Mouse (Mus musculus) layer of hippocampus, adult 8-10 months (tissue): ENCODE results near the gene Rapgef3. TPM values are rescaled to one million over a fixed set of nuclear protein-coding genes. Genes with fewer than 3 reads are reported as not detected.

Experiments used
- DNase-seq, 2 experiments: peaks; one replicate each; pipeline ENCODE4 v3.0.0; 2022; ENCODE audit warnings: low spot score in 2 of 2
- total RNA-seq, 4 experiments: library from RNA; stranded (reverse); gene quantifications; 2 replicates each; pipeline ENCODE4 v1.2.4; 2022

Rapgef3 gene
- total RNA-seq, 4 experiments from 2014 or later: 52.2 to 70.6 (median 55.7) TPM

DNA sequence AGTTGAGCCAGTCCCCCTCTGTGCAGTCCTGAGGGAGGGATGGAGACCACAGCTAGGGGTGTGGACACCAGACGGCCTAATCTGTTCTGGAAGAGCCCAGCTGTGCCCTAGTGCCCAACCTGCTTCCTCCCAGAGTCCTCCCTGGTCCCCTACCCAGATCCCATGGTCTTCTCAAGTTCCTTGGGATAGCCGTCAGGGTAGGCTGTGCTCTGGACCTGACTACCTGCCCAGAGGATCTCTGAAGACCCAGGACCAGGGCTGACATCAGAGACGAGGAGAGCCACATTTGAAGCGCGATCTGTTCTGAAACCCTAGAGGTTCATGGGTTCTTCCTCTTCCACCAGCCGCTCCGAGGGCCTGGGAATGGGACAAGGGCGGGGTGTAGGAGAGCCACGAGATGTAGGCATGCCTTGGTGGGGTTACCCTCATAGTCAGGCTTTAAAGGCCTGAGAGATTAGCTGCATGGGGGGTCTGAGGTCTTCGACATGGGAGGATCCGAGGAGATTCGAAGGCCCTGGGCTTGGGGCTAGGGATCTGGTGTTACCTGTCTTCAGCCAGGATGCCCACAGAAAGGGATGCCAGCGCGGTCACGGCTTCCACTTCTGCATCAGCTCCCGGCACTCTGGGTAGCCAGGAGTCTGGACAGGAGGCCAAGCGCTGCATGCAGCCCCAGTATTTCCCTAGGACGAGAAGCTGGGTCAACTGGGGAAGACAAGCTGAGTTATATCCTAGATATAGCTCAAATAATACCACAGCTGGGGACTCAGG lies 25.8 kb upstream of the Rapgef3 start:
- DNase-seq: no peak

DNA sequence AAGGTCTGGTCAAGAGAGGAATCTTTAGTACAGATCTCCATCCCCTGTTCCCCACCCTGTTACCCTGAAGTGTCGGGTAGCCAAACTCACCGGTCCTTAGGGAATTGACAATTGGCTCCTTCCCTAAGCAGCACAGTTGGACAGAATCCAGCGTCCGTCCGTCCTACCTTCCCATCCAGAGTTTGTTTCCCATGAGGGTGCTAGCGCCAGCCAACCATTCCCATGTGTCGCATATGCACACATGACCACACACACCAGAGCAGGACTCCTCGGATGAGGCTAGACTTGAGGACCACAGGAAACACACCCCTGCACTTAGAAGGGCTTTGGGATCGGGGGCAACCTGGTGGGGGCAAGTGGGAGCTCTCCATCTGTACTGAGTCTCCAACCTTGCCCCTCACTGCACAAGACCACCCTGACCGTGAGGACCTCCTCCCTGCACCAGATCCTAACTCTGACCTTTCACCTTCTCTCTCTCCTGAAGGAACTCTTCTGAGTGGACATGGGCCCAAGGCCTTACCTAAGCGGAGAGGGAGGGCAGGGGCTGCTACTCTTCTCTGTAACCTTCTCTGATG lies 23.4 kb upstream of the Rapgef3 start:
- DNase-seq: no peak

DNA sequence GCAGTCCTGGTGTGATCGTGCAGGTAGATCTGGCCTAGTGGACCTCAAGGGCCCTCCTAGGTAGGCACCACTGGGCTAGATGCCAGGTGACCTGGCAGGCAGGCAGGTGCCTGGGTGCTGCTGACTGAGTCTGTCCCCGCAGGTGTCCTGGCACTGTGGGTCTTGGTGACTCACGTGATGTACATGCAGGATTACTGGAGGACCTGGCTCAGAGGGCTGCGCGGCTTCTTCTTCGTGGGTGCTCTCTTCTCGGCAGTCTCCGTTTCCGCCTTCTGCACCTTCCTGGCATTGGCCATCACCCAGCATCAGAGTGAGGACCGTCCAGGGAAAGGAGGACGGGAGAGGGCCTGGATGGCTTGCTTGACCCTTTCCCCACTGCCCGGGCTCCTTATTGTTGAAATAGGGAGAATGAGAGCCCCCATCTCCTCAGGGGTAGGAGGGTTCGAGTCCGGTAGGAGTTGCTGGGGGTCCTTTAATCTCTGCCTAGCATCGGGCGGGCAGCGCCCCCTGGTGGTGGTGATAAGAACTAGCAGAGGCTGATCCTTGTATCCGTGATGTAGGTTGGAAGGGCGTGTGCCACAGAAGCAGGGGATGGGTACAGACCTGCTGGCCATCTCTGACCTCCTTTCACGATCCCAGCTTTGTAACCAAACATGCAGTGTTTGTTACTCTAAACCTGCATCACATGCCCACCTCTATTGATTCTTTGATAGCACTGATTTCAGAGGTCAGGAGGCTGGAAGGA lies 22.2 kb upstream of the Rapgef3 start:
- DNase-seq: no peak

DNA sequence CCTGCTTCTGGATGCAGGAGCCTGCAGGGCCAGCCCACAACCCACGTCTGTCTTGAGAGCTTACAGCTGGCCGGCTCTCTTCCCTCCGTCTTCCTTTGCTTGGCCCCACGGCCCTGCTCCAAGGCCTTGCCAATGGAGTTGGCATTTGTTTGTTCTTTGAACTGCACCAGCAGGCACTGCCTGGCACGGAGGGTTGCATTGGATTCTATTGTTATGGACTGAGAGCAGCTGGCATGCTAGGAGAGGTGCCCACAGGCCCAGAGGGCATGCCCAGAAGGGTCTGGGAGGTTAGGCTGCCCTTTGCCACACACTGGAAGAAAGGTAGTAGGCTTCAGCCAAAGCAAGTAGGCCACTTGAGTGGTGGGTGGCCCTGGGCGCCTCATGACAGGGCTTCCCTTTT lies 21.0 kb upstream of the Rapgef3 start:
- DNase-seq: peak; percentile 77 to 89

DNA sequence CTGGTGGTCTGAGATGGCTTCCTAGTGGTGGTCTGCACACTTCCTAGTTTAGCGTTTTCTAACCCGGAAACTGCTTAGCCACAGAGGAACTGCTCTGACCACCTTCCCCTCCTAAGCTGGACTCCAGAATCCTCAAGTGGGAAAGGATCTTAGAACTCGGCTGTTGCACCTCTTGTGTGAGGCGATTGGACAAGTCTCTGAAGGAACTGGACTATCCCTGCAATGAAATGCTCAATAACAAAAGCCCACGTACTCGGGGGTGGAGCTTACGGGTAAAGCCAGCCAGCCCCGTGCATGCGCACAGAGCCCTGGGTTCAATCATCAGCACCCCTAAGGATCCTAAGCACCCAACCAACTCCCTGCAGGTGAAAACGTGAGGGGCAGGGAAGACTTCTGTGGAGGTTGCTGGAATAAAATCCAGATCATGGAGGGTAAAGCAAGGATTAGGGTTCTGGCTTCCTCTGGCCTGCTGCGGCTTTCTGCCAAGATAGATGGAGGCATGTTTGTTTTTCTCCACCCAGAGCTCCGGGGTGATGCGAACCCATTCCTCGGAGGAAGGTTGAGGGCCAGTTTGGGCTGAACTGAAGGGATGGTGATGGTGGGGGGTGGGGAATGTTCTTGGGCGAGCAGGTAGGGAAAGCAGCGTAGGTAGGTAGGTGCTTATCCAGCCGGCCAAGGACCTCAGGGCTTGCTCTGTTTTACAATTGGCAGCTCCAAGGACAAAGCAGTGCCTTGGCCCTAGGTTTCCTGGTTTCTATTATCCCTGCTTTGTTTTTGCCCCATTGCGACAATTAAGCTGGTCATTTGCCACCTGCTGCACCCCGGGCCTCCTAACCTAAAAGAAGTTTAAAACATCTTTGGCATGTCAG lies 20.3 kb upstream of the Rapgef3 start:
- no peak for DNase-seq

DNA sequence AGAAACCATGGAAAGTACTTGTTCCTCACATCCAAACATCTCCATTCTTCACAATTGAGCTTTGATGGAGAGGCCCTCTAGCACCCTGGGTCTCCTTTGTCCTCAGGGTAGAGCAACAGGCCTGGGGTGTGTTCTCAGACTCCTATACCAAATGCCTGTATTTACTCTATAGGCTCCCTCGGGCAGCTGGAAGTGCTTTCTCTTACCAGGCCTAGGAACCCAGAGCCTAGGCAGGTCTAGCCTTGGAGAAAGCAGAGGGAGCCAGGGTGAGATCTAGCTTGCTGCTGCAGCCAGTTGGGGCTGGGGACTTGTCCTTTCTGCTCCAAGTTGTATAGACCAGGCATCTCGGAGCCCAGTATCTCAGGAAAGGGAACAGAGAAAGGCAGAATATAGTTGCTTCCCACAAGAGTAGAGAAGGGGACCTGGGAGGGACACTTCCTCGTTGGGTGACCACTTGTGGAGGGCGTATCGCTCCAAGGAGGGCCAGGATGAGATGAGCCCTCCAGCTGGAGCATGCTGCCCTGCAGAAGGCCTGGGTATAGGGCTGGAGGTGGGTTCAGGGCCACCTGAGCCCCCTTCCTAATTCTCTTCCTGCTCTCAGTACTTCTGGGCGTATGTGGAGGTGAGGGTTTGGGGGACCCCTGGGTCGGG lies 19.5 kb upstream of the Rapgef3 start:
- DNase-seq: no peak

DNA sequence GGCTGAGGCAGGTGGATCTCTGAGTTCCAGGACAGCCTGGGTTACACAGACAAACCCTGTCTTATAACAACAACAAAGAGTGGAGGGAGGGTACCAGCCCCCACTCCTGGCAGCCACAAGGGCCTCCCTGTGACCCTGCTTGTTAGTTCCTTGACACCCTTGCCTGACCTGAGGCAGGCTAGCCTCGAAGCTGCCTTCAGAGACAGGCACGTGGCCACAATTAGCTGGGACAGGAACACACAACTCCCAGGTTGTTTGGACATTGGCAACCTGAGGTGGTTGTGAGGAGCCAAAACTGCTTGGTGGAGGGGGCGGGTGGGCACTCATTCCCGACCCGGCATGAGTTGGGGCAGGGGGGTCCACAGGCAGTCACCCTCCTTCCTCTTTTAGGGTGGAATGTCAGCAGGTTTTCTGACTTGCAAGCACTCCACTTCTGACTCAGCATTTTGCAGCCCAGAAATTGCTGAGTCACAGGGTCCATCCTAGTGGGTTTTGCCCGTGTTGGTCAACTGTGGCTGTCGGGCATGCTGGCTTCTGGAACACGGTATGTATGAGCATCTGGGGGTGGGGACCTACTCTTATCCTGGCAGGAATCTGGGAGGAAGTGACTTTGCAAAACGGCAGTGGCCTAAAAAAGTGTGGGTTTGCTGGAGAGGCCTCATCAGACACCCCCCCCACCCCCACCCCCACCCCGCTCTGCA lies 18.8 kb upstream of the Rapgef3 start:
- DNase-seq: no peak

DNA sequence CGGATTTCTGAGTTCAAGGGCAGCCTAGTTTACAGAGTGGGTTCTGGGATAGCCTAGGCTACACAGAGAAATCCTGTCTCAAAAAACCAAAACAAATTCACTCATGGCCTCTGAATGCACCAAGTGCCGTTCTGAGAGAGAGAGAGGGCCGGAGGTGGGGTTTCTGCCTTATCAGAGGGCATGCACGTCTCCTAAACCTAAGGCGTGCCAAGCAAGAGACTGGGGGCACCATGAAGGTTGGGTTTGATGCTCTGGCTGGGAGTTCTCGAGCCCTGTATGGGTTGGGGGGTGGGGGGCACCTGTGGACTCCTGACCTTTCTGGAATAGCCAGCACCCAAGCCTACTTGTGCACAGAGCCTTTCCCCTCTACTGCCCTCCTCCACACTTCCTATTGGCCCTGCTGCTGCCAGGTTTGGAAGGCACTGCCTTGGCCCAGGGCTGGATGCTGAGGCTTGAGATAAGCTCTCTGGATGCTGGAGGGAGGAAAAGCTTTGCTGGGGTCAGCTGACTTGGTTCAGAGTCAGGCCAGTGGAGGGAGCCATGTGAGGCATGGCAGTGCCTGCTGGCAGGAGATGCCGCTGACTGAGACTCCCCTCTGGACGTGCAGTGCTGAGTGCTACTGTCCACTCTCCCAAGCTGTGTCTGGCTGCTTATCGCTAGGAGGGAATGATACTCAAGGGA lies 18.1 kb upstream of the Rapgef3 start:
- DNase-seq: peak in 1 of 2 experiments; percentile 69

DNA sequence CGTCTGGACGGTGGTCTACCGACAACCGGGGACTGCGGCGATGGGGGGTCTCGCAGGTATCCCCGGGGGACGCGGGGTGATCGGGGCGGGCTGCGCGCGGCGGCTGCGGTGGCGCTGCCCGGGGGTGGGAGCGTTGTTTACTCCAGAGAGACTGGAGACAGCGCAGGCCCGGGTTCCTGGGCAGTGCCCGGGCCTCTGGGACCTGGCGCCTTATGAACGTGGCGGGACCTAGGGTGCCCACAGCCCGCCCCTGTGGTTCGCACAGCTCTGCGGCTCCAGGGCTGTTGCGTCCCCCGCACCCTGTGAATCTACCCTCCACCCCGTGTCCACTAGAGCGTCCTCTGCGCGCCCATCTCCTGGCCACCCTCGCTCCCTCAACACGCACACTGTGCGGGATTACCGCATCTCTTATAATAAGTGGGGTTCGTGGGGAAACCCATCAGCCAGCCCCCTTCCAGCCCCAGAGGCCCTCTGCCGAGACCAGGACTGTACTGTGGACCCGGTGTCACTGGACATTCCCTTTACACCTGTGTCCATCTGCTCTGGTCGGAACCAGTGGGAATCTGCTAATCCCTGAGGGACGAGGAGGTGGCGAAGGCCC lies 16.9 kb upstream of the Rapgef3 start:
- DNase-seq: no peak

DNA sequence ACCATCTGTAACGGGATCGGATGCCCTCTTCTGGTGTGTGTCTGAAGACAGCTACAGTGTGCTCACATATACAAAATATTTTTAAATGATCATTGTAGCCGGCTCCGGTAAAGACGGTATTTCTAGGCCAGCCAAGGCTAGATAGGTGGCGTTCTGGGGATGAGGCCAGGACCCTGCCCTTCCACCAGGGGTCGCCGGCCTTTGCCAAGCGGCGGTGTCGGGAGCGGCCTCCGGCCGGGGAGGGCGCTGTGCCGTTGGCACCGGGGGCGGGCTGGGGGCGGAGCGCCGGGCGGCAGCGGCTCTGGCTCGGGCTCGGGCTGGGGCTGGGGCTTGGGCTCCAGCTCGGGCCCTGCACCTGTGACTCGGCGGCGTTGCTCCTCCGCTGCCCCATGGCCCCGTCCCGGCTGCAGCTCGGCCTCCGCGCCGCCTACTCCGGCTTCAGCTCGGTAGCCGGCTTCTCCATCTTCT lies 16.4 kb upstream of the Rapgef3 start:
- DNase-seq: peak; percentile 68 to 83

DNA sequence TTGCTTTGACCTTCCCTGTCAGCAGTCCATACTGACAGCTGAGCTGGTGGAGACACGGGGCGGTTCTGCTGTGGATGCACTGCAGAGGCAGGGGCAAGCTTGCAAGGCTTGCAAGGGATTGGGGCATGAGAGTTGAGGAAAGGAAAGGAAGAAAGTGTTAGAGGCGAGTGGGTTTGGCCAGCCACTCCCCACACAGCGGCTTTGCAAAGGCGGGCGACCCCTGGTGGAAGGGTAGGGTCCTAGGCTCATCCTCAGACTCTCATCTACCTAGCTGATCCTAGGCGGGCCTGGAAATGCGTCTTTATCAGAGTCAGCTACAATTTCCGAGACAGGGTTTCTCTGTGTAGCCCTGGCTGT lies 15.0 kb upstream of the Rapgef3 start:
- no peak for DNase-seq

DNA sequence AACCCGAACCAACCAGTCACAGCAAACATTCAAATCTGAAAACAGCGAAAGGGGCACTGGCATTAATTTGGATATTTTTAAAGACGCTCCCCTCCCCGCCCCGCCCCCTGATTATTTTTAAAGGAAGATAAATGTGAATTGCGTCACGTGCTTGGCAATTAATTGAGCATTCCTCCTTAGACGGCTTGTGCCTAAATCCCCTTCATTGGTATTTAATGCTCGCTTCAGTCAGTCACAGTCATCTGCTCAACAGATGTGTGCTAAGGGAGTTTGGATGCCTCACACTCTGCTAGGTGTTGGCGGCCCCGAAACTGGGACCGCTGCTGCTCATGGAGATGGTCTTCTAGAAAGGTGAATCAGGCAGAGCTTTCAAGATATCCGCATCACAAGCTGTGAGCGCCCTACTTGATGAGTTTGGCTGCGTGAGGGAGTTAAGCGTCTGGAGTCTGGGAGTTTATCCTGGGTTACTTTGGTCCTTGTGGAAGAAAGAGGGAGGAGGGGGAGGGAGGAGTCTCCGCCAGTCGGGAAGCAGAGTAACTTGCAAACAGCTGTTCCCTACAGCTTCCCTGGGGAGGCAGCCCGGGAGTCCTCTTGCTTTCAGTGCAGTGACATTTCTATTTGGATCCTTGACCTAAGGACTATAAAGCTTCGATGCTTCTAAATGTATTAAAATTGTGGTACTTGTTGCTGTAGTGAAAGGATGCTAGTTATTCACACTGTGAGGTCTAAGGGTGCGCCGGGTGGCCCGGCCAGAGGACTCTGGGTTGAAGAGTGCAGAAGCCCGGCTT lies 14.4 kb upstream of the Rapgef3 start:
- no peak for DNase-seq

DNA sequence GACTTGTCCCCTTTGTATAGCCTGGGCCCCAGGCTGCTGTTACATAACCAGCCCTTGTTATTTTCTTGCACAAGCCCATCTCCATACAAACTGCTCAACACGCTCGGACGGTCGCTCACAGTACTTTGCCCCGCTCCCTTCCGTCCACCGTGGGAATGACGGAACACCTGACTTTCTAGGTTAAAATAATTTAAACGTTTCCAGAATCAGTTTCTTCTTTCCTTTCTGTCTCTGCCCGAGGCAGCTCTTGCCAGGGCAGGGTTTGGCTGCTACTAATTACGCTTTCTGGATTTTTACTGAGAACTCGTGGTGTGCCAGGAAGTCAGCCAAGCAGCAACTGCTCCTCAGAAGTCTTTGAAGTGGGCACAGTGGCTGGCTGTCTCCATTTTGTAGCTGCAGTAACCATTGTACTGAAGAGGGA lies 12.8 kb upstream of the Rapgef3 start:
- DNase-seq: peak in 1 of 2 experiments; percentile 64

DNA sequence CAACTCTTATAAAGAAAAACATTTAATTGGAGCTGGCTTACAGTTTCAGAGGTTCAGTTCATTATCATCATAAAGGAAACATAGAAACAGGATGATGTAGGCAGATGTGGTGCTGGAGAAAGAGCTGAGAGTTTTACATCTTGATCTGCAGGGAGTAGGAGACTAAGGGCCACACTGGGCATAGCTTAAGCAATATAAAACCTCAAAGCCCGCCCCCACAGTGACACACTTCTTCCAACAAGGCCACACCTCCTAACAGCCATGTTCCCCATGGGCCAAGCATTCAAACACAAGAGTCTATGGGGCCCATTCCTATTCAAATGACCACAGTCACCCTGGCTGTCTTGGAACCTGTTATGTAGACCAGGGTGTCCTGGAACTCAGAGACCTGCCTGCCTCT lies 11.8 kb upstream of the Rapgef3 start:
- DNase-seq: no peak

DNA sequence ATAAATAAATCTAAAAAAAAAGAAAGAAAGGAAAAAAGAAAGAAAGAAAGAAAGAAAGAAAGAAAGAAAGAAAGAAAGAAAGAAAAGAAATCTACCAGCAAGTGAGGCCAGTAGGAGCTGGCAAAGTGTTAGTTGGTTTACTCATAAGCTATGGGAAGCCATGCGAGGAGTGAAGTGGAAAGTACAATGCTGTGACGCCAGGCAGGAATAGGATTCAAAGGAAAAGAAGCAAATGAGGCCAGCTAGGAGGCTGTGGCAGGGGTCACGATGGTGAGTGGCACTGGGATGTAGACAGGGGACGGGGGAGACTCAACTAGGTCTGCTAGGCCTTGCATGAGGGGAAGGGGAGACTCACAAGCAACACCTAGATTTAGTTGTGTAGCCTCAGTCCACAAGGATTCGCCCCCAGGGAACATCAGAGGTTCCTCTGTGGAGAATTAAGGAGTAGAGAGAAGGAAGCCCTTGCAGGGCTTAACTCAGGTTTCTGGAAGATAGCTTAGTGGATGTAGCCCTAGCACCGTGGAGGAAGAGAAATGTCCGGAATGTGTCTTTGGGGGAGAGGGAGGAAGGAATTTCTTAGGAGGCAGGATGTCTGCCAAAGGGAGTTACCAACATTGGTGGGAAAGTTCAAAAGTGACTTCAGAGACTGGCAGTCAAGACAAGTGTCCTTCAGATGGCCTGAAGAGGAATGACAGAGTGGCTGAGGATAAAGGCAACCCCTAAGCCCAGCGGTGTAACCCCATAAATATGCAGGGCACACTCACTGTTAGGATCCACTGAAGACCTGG lies 10.7 kb upstream of the Rapgef3 start, which contains the start of gene Slc48a1:
Gene Slc48a1 (plus strand): TSS at position 210 of the 788 bp plus-strand sequence.
- DNase-seq: no peak

DNA sequence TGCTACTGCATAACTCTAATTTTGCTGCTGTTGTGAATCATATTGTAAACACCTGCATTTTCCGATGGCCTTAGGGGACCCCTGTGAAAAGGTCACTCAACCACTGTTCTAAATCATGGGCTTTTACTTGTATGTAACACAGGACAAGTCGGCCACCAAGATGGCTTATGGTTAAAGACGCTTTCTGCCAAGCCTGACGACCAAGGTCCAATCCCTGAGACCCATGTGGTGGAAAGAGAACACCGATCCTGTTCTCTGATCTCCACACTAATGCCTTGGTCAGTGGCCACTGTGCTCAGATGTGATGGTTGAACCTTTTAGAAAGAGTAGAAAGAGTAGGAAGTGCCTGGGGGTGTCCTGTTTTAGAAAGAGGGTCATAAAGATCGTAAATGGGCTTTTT lies 9.1 kb upstream of the Rapgef3 start:
- DNase-seq: no peak

DNA sequence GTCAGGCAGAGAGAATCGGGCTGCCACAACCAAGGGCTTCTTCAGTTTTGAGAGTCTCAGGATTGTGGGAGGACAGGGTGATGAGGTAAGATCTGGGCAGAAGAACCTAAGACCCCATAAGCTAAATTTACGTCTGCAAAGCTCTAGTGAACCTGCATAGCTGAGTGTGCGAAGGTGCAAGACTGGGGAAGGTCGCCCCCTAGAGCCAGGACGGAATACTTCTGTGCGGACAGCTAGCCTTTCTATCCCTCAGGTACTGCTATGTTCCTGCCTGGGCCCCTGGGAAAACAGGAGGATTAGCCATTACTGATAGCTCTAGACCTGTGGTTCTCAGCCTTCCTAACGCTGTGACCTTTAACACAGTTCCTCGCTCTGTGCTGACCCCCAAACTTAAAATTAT lies 8.7 kb upstream of the Rapgef3 start:
- DNase-seq: peak in 1 of 2 experiments; percentile 71

DNA sequence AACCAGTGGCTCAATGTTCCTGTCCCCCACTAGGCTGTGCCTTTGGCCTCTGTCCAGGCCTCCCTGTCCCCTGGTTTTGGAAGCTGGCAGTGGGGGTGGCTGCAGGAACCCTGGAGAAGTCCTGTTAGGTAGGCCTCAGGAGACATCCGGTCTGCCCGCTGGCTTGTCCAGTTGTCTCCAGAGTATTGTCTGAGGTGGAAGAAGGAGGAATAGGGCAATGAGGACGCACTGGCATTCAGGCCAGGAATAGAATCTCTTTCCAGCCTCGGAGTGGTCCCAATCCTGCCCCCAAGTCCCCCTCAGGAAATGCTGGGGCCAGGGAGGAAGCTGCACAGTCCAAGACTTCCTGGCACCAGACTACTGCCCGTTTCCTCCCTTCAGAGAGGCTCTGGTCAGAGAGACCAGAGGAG lies 6.2 kb upstream of the Rapgef3 start:
- DNase-seq: no peak
